Mouse (Mus musculus) thymus, postnatal 0 days (tissue): ENCODE data around the gene Zbtb42. TPM values are rescaled to one million over a fixed set of nuclear protein-coding genes. Genes with fewer than 3 reads are reported as not detected.

Experiments used
- DNase-seq: peaks from one replicate; pipeline ENCODE4 v3.0.0-alpha.2; 2015; ENCODE audit warnings: low spot score
- polyA plus RNA-seq: library from polyadenylated mRNA; unstranded; fragments of >200 nt; fragmentation: Nextera tagmentation; extraction: Ambion mirVana; gene quantifications from 2 replicates; pipeline ENCODE4 v1.2.1, GENCODE M21; 2015

Zbtb42 gene
- polyA plus RNA-seq, 1 experiment from 2014 or later, result 2.6 TPM

GRCm38 (mm10) chr12:112683351-112683750, 4.7 kb downstream of the Zbtb42 start:
- no peak for DNase-seq

DNA sequence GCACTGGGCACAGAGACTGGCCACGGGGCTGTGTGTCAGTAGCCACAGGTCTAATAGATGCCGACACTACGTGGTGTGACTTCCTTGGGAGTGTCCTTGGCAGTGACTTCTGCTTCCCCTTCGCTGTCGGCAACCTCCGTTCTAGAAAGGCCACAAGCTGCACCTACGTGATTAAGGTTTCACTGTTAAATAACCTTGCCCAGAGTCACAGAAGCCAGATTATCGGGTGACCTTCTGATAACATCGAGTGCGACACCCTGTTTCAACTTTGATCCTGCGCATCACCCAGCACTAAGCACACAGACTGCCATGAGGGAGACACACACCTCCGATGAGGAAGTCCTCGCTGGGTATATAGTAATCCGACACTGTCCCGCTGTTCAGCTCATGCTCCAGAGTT, 9.8 kb downstream of the Zbtb42 start:
- DNase-seq, result no peak

GRCm38 (mm10) chr12:112693185-112694126, 14.8 kb downstream of the Zbtb42 start:
- DNase-seq, result peak; percentile 92

DNA sequence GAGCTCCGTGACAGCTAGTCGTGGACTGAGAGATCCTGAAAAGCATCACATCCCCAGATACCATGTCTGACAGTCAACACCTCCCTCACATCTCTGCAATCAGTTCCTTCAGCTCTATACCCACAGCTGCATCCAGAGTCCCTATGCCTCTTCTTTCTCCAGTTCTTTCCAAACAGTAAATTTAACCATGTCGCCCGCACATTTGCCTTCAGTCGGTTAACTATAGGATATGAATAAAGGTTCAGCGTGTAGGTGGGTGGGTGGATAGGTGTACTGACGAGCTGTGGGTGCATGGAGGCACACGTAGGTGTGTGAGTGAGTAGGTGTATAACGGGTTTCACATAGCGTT, 15.5 kb downstream of the Zbtb42 start:
- no peak for DNase-seq

- no peak for DNase-seq
These were observed 18.3 kb downstream of the Zbtb42 start for GRCm38 (mm10) chr12:112696806-112697425.

DNA sequence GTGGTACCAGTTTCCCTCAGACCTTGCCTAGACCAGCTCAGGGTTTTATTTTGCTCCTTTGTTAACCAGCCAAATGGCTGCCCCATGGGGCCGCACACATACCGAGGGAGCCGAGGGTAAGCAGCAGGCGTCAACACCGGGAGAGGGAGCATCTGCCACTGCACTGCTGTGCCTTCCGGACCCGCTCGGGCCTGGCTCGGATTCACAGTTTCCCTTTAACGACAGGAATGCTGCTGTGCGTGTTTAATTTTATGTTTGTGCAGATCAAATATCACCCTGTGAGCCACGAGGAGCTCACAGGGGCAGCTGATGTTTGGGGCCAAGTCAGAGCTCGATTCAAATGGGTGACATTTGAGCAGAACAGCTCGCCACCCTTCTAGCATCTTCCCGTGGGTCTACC, 21.9 kb downstream of the Zbtb42 start:
- no peak for DNase-seq

- no peak for DNase-seq
These were observed 24.0 kb downstream of the Zbtb42 start for GRCm38 (mm10) chr12:112702374-112703320.

- peak; percentile 83 for DNase-seq
These were observed 28.3 kb downstream of the Zbtb42 start for GRCm38 (mm10) chr12:112706704-112707572.

DNA sequence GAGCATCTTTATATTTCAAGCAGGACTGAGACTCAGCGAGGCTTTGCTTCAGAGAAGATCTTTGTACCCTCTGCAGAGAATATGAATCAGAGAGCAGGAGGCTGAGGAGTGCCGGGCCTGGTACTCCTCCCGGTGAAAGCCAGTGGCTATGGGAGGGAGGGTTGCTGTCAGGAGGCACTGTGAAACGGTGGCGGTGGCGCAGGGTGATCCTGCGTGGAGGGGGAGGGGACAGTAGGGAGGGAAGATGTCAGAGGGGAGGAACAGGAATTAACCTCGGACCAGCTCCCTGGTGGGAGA, 28.9 kb downstream of the Zbtb42 start:
- no peak for DNase-seq

- DNase-seq, result no peak
These were observed 35.4 kb downstream of the Zbtb42 start for GRCm38 (mm10) chr12:112713984-112714383.

GRCm38 (mm10) chr12:112717140-112717539, 38.5 kb downstream of the Zbtb42 start:
- DNase-seq, result peak; percentile 73

- DNase-seq, result no peak
These were observed 40.4 kb downstream of the Zbtb42 start for GRCm38 (mm10) chr12:112718995-112719394.

GRCm38 (mm10) chr12:112720216-112720615, 41.6 kb downstream of the Zbtb42 start, which contains the start of gene Cep170b:
Gene Cep170b, plus strand, starts transcription at chr12:112720455.
- no peak for DNase-seq

GRCm38 (mm10) chr12:112720890-112721423, 42.3 kb downstream of the Zbtb42 start:
- DNase-seq, result no peak

GRCm38 (mm10) chr12:112721424-112722239, 43.0 kb downstream of the Zbtb42 start:
- peak; percentile 64 for DNase-seq

- DNase-seq, result peak; percentile 28
These were observed 43.8 kb downstream of the Zbtb42 start for GRCm38 (mm10) chr12:112722240-112723027.

DNA sequence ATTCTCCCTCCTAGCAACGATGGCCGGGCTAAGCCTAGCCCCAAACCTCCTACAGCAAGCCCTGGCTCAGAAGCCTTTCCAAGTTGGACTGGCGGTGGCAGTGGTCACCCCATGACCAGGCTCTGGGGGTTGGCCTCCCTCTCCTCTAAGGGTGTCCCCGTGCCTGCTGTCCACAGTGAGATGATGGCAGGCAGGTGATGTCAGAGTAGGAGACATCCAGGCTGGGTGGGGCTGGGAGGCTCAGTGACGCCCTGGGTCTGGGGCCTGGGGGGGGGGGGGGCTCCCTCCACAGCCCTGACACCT, 44.4 kb downstream of the Zbtb42 start:
- no peak for DNase-seq

- DNase-seq, result no peak
These were observed 44.8 kb downstream of the Zbtb42 start for GRCm38 (mm10) chr12:112723445-112723844.
